Mouse (Mus musculus) neural tube, embryonic 12.5 days (tissue): ENCODE data around the gene Elob. TPM values are rescaled to one million over a fixed set of nuclear protein-coding genes. Genes with fewer than 3 reads are reported as not detected.

Experiments
- ATAC-seq: fragments of 200-750 bp; cut with Nextera tagmentation; 2 replicates; pipeline ENCODE4 v1.8.0; 2017; ENCODE audit warnings: low read depth, mild to moderate bottlenecking, moderate TSS enrichment, moderate library complexity; ENCODE audit not compliant: low FRiP score
- H3K27ac ChIP-seq: fragments of 300-500 bp; sonication (generic); 2 replicates; pipeline ENCODE4 v1.5.1; 2016
- H3K27me3 ChIP-seq: fragments of 300-500 bp; sonication (generic); replicated peaks from 2 replicates; pipeline ENCODE4 v1.6.1; 2016; ENCODE audit warnings: mild to moderate bottlenecking
- H3K36me3 ChIP-seq: fragments of 300-500 bp; sonication (generic); 2 replicates; pipeline ENCODE4 v1.6.1; 2016; ENCODE audit warnings: mild to moderate bottlenecking
- H3K4me1 ChIP-seq: fragments of 300-500 bp; sonication (generic); 2 replicates; pipeline ENCODE4 v1.6.1; 2016
- H3K4me2 ChIP-seq: fragments of 300-500 bp; sonication (generic); replicated peaks from 2 replicates; pipeline ENCODE4 v1.6.1; 2016; ENCODE audit warnings: mild to moderate bottlenecking
- H3K4me3 ChIP-seq: fragments of 300-500 bp; sonication (generic); 2 replicates; pipeline ENCODE4 v1.5.1; 2016
- H3K9ac ChIP-seq: fragments of 300-500 bp; sonication (generic); 2 replicates; pipeline ENCODE4 v1.6.1; 2016; ENCODE audit warnings: mild to moderate bottlenecking
- H3K9me3 ChIP-seq: fragments of 300-500 bp; sonication (generic); 2 replicates; pipeline ENCODE4 v1.6.1; 2016; ENCODE audit warnings: mild to moderate bottlenecking
- WGBS: fragments of 180-500 bp; shearing (Covaris S2); methylation state at CpG from one replicate; pipeline ENCODE4 v1.1.7; 2016; 5-methylcytosine and 5-hydroxymethylcytosine counted together
- polyA plus RNA-seq: library from polyadenylated mRNA; unstranded; fragments of >200 nt; fragmentation: Nextera tagmentation; extraction: Ambion mirVana; gene quantifications from 2 replicates; pipeline ENCODE4 v1.2.1, GENCODE M21; 2016

The Elob gene
- polyA plus RNA-seq, 1 experiment from 2014 or later = 1,078 TPM

DNA sequence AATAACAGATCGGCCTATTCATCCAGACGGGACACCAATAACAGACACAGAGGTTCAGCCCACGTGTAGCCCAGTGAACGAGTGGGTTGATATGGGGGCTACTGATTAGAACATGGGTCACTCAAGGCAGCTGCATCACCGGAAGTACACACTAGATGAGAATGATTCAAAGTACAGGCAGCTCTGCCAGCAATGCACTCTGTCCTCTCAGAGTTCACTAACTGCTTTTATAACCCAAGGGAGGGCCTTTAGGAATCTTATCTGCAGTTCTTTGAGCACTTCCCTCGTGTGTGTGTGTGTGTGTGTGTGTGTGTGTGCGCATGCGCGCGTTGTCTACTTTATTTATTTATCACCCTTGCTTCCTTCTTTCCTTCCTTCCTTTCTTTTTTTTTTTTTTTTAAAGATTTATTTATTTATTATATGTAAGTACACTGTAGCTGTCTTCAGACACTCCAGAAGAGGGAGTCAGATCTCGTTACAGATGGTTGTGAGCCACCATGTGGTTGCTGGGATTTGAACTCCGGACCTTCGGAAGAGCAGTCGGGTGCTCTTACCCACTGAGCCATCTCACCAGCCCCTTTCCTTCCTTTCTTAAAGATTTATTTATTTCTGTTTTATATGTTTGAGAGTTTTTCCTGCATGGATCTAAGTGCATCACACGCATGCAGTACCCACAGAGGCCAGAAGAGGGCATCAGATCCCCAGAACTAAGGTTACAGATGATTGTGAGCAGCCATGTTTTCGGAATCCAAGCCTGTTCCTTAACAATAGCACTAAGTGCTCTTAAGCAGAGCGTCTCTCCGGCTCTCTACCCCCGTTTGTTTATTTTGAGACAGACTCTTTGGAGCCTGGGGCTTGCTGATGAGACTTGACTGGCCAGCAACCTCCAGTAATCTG lies 22.2 kb upstream of the Elob start:
- H3K9ac ChIP-seq = no peak overlapping the region
- H3K27me3 ChIP-seq = 0 out of 2 replicates have a peak, but pooled peaks cover 3% of the 10 kb centered on the region
- no peak overlapping the region for H3K4me2 ChIP-seq
- no peaks in the 10 kb centered on the region for H3K9me3 ChIP-seq
- H3K27ac ChIP-seq = no peak overlapping the region
- H3K4me1 ChIP-seq = no peaks in the 10 kb centered on the region
- 63% methylated on average over 19 of the region's 19 CpGs for WGBS
- no peak overlapping the region for H3K4me3 ChIP-seq
- no peaks in the 10 kb centered on the region for H3K36me3 ChIP-seq
- peak; percentile 4; the same call in 1 of the 2 replicates for ATAC-seq

- ATAC-seq = no peak
- Histone ChIP-seq H3K4me1 (no peaks in the 10 kb centered on the region), H3K4me2 (no peak overlapping the region), H3K36me3 (no peaks in the 10 kb centered on the region), H3K9me3 (no peaks in the 10 kb centered on the region), H3K27me3 (0 out of 2 replicates have a peak, but pooled peaks cover 3% of the 10 kb centered on the region), H3K9ac (no peak overlapping the region), H3K4me3 (no peak overlapping the region), H3K27ac (no peak overlapping the region)
- WGBS = 60% methylated on average over 2 of the region's 2 CpGs
Measured at GRCm38 (mm10) chr17:23850028-23850427, 21.1 kb upstream of the Elob start.

GRCm38 (mm10) chr17:23843812-23844273 lies 14.9 kb upstream of the Elob start, which contains the start of the genes Prss32 and Prss41:
Gene Prss32 (plus strand): TSS chr17:23843855.
Gene Prss41 (minus strand): TSS chr17:23844172.
- ATAC-seq = 0 out of 2 replicates have a peak, but pooled peaks have one; percentile 33
- 17% methylated on average over 19 of the region's 19 CpGs for WGBS
- Histone ChIP-seq H3K36me3 (no peaks in the 10 kb centered on the region), H3K4me1 (no peaks in the 10 kb centered on the region), H3K9me3 (no peaks in the 10 kb centered on the region), H3K4me2 (peak within 1 kb of the TSS; percentile 45), H3K27ac (no peak within 1 kb of the TSS), H3K27me3 (0 out of 2 replicates have a peak, but pooled peaks cover 7% of the 10 kb centered on the region), H3K4me3 (no peak within 1 kb of the TSS), H3K9ac (no peak within 1 kb of the TSS)

GRCm38 (mm10) chr17:23843141-23843811 lies 14.3 kb upstream of the Elob start:
- Histone ChIP-seq H3K36me3 (no peaks in the 10 kb centered on the region), H3K4me3 (no peak overlapping the region), H3K4me2 (peak overlapping the region; percentile 45), H3K27me3 (0 out of 2 replicates have a peak, but pooled peaks cover 7% of the 10 kb centered on the region), H3K27ac (no peak overlapping the region), H3K9me3 (no peaks in the 10 kb centered on the region), H3K4me1 (no peaks in the 10 kb centered on the region), H3K9ac (no peak overlapping the region)
- no peak for ATAC-seq
- 45% methylated on average over 23 of the region's 23 CpGs for WGBS

- H3K36me3 ChIP-seq = no peaks in the 10 kb centered on the region
- 27% methylated on average over 4 of the region's 4 CpGs for WGBS
- no peak overlapping the region for H3K9ac ChIP-seq
- H3K4me1 ChIP-seq = no peaks in the 10 kb centered on the region
- H3K4me2 ChIP-seq = no peak overlapping the region
- no peak for ATAC-seq
- no peak overlapping the region for H3K4me3 ChIP-seq
- H3K27ac ChIP-seq = no peak overlapping the region
- peaks cover 8% of the 10 kb centered on the region; the same call in 1 of the 2 replicates for H3K27me3 ChIP-seq
- H3K9me3 ChIP-seq = no peaks in the 10 kb centered on the region
Measured at GRCm38 (mm10) chr17:23841145-23841544, 12.2 kb upstream of the Elob start.

- no peak for ATAC-seq
- H3K4me2 ChIP-seq = no peak within 1 kb of the TSS
- no peaks in the 10 kb centered on the region for H3K4me1 ChIP-seq
- H3K9me3 ChIP-seq = no peaks in the 10 kb centered on the region
- 79% methylated on average over 8 of the region's 8 CpGs for WGBS
- H3K36me3 ChIP-seq = no peaks in the 10 kb centered on the region
- H3K9ac ChIP-seq = no peak within 1 kb of the TSS
- peaks cover 21% of the 10 kb centered on the region for H3K27me3 ChIP-seq
- H3K27ac ChIP-seq = no peak within 1 kb of the TSS
- no peak within 1 kb of the TSS for H3K4me3 ChIP-seq
Measured at GRCm38 (mm10) chr17:23836006-23836575, 7.2 kb upstream of the Elob start, which contains the start of gene Prss33. Gene Prss33 (minus strand): TSS chr17:23836056.

DNA sequence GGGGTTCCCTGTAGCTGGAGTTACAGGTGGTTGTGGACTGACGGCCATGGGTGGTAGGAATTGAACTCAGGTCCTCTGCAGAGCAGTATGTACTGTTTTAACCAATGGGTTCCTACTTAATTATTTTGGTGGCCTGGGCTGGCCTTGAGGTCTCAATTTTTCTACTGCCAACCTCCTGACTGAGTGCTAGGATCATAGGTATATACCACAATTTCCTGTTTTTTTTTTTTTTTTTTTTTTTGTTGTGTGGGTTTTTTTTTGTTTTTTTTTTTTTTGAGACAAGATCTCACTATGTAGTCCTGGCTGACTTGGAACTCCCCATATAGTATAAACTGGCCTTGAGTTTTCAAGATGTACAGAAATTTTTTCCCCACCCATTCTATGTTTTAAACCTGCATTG lies 2.3 kb upstream of the Elob start:
- Histone ChIP-seq H3K36me3 (peaks cover 9% of the 10 kb centered on the region), H3K4me2 (no peak overlapping the region), H3K27me3 (peaks cover 17% of the 10 kb centered on the region), H3K27ac (no peak overlapping the region), H3K9me3 (no peaks in the 10 kb centered on the region), H3K4me1 (peaks cover 15% of the 10 kb centered on the region), H3K4me3 (no peak overlapping the region), H3K9ac (no peak overlapping the region)
- WGBS = 94% methylated on average over 1 of the region's 1 CpGs
- no peak for ATAC-seq

GRCm38 (mm10) chr17:23828271-23829001 lies 500 bp downstream of the Elob start:
- H3K36me3 ChIP-seq = peaks cover 36% of the 10 kb centered on the region
- peak; percentile 85 for ATAC-seq
- peak overlapping the region; percentile 62 for H3K4me3 ChIP-seq
- H3K9me3 ChIP-seq = no peaks in the 10 kb centered on the region
- peak overlapping the region; percentile 72 for H3K9ac ChIP-seq
- peak overlapping the region; percentile 89 for H3K27ac ChIP-seq
- whole genome bisulfite sequencing = under 1% methylated on average over 46 of the region's 47 CpGs
- H3K4me1 ChIP-seq = peaks cover 15% of the 10 kb centered on the region
- H3K4me2 ChIP-seq = peak overlapping the region; percentile 88
- H3K27me3 ChIP-seq = peaks cover 9% of the 10 kb centered on the region; the same call in 1 of the 2 replicates

- Histone ChIP-seq H3K27me3 (no peaks in the 10 kb centered on the region), H3K27ac (no peak overlapping the region), H3K4me2 (no peak overlapping the region), H3K9me3 (no peaks in the 10 kb centered on the region), H3K36me3 (peaks cover 64% of the 10 kb centered on the region), H3K4me1 (peaks cover 15% of the 10 kb centered on the region), H3K4me3 (no peak overlapping the region), H3K9ac (no peak overlapping the region)
- no peak for ATAC-seq
- 94% methylated on average over 4 of the region's 4 CpGs for WGBS
Measured at GRCm38 (mm10) chr17:23825591-23825990, 3.3 kb downstream of the Elob start.

DNA sequence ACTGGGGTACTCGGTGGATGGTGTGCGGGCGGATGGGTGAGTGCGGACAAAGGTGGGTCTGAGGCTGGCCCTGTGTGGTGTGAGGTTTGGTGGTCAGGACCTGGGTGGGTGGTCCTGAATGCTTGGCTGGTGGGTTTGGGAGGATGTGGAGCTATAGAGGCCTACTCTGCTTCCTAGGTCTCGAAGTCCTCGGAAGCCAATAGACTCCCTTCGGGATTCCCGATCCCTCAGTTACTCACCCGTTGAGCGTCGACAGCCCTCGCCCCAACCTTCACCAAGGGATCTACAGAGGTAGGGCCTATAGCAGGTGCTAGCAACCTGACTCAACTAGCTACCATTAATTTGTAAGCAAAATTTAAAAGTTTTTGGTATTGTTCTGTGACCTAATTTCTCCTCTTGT lies 5.3 kb downstream of the Elob start:
- Histone ChIP-seq H3K9me3 (0 out of 2 replicates have a peak, but pooled peaks cover 5% of the 10 kb centered on the region), H3K4me3 (no peak overlapping the region), H3K27ac (no peak overlapping the region), H3K9ac (no peak overlapping the region), H3K4me2 (no peak overlapping the region), H3K4me1 (peaks cover 15% of the 10 kb centered on the region), H3K36me3 (peaks cover 84% of the 10 kb centered on the region), H3K27me3 (no peaks in the 10 kb centered on the region)
- 94% methylated on average over 12 of the region's 12 CpGs for WGBS
- no peak for ATAC-seq

- H3K36me3 ChIP-seq = peaks cover 90% of the 10 kb centered on the region
- 88% methylated on average over 16 of the region's 16 CpGs for WGBS
- H3K27ac ChIP-seq = no peak overlapping the region
- no peak overlapping the region for H3K4me2 ChIP-seq
- no peaks in the 10 kb centered on the region for H3K27me3 ChIP-seq
- H3K9me3 ChIP-seq = peaks cover 10% of the 10 kb centered on the region; the same call in 1 of the 2 replicates
- no peak overlapping the region for H3K9ac ChIP-seq
- H3K4me1 ChIP-seq = peaks cover 12% of the 10 kb centered on the region
- ATAC-seq = no peak
- H3K4me3 ChIP-seq = no peak overlapping the region
Measured at GRCm38 (mm10) chr17:23823018-23823417, 5.9 kb downstream of the Elob start.
